8 mouse cellular contexts compared by ENCODE assay signal in genomic region chrX:153695782-153696395, GRCm38 (mm10). TPM values are rescaled to one million over a fixed set of nuclear protein-coding genes. Genes with fewer than 3 reads are reported as not detected.
DNase-seq lines count a peak whose midpoint lies in the region; ATAC-seq and TF ChIP-seq lines count a peak whose summit lies in the region.

Gene Kctd12b (minus strand): TSS chrX:153696391.

- TF ChIP-seq EP300 in stomach, postnatal 0 days (optimal IDR thresholded peaks at IDR 0.05) = no peak

- H3K4me2 ChIP-seq in embryonic facial prominence, embryonic 13.5 days = peak within 1 kb of the TSS; percentile 56
- peak within 1 kb of the TSS; percentile 57 for H3K4me2 ChIP-seq in heart, embryonic 16.5 days (ENCODE audit: low read depth, low read length)
- peak within 1 kb of the TSS; percentile 45 for H3K4me2 ChIP-seq in stomach, postnatal 0 days (replicated peaks; ENCODE audit: low read depth)

- no peak within 1 kb of the TSS for H3K27ac ChIP-seq in left cerebral cortex, adult 2 months
- H3K27ac ChIP-seq in embryonic facial prominence, embryonic 13.5 days = peak within 1 kb of the TSS; percentile 87
- H3K27ac ChIP-seq in heart, embryonic 16.5 days (ENCODE audit: low read length) = peak within 1 kb of the TSS; percentile 74
- peak within 1 kb of the TSS; percentile 70 for H3K27ac ChIP-seq in stomach, postnatal 0 days (replicated peaks)

- no peaks in the 10 kb centered on the region for H3K9me3 ChIP-seq in embryonic facial prominence, embryonic 13.5 days
- H3K9me3 ChIP-seq in heart, embryonic 16.5 days (replicated peaks; ENCODE audit: control insufficient read depth, low read length) = no peaks in the 10 kb centered on the region
- H3K9me3 ChIP-seq in stomach, postnatal 0 days (ENCODE audit: control insufficient read depth, low read length) = no peaks in the 10 kb centered on the region

- no peak for DNase-seq in left cerebral cortex, adult 2 months (ENCODE audit: extremely low spot score in 1 of 2, low spot score in 2 of 2)
- DNase-seq in left cerebral cortex, postnatal 25 days (ENCODE audit: low spot score in 2 of 2) = no peak
- DNase-seq in kidney, postnatal 10 days = peak; percentile 56
- DNase-seq in stomach, postnatal 0 days (ENCODE audit: low spot score) = peak; percentile 14
- DNase-seq in right cerebral cortex, postnatal 4 days = no peak

- peak within 1 kb of the TSS; percentile 67 for H3K9ac ChIP-seq in embryonic facial prominence, embryonic 13.5 days
- H3K9ac ChIP-seq in heart, embryonic 16.5 days (ENCODE audit: low read length) = peak within 1 kb of the TSS; percentile 63
- peak within 1 kb of the TSS; percentile 52 for H3K9ac ChIP-seq in stomach, postnatal 0 days (ENCODE audit: low read length)

- H3K36me3 ChIP-seq in embryonic facial prominence, embryonic 13.5 days = no peaks in the 10 kb centered on the region
- H3K36me3 ChIP-seq in heart, embryonic 16.5 days (ENCODE audit: control insufficient read depth, insufficient read depth) = no peaks in the 10 kb centered on the region
- H3K36me3 ChIP-seq in stomach, postnatal 0 days (ENCODE audit: control insufficient read depth, insufficient read depth, low read length) = no peaks in the 10 kb centered on the region

- H3K27me3 ChIP-seq in embryonic facial prominence, embryonic 13.5 days = no peaks in the 10 kb centered on the region
- no peaks in the 10 kb centered on the region for H3K27me3 ChIP-seq in heart, embryonic 16.5 days (ENCODE audit: control insufficient read depth, insufficient read depth, low read length)
- H3K27me3 ChIP-seq in stomach, postnatal 0 days (ENCODE audit: control insufficient read depth, insufficient read depth, low read length) = no peaks in the 10 kb centered on the region

- 22% methylated on average over 11 of the region's 11 CpGs for WGBS in embryonic facial prominence, embryonic 13.5 days
- 15% methylated on average over 11 of the region's 11 CpGs for WGBS in heart, embryonic 16.5 days
- 15% methylated on average over 11 of the region's 11 CpGs for WGBS in stomach, postnatal 0 days

- no peak for TF ChIP-seq CTCF in left cerebral cortex, adult 2 months (IDR thresholded peaks at IDR 0.05)
- TF ChIP-seq CTCF in stomach, postnatal 0 days (IDR thresholded peaks at IDR 0.05; ENCODE audit: low read depth) = no peak

- intact Hi-C loops in left cerebral cortex, adult 2 months (cut with DNase I) = no loop called here
- intact Hi-C loops in left cerebral cortex, postnatal 25 days (cut with DNase I) = no loop called here

- no peak for ATAC-seq in embryonic facial prominence, embryonic 13.5 days (ENCODE audit: insufficient number of reproducible peaks, insufficient read depth, low FRiP score, low TSS enrichment, low read depth)
- ATAC-seq in heart, embryonic 16.5 days (replicated peaks; ENCODE audit: extremely low read depth, insufficient read depth, low FRiP score) = no peak; the same call in 1 of the 2 replicates
- ATAC-seq in megakaryocyte, adult 5-6 weeks (ENCODE audit: poor library complexity, severe bottlenecking) = peak; percentile 89
- ATAC-seq in stomach, postnatal 0 days (ENCODE audit: low FRiP score, low TSS enrichment) = peak; percentile 54; the same call in 1 of the 2 replicates

- H3K4me3 ChIP-seq in left cerebral cortex, adult 2 months = peak within 1 kb of the TSS; percentile 37
- H3K4me3 ChIP-seq in embryonic facial prominence, embryonic 13.5 days = peak within 1 kb of the TSS; percentile 46
- peak within 1 kb of the TSS; percentile 57 for H3K4me3 ChIP-seq in heart, embryonic 16.5 days (ENCODE audit: low read length)
- H3K4me3 ChIP-seq in stomach, postnatal 0 days (ENCODE audit: low read depth, low read length) = peak within 1 kb of the TSS; percentile 38

- no peaks in the 10 kb centered on the region for H3K4me1 ChIP-seq in embryonic facial prominence, embryonic 13.5 days
- H3K4me1 ChIP-seq in heart, embryonic 16.5 days (ENCODE audit: control insufficient read depth, insufficient read depth, low read length) = no peaks in the 10 kb centered on the region
- H3K4me1 ChIP-seq in stomach, postnatal 0 days (replicated peaks; ENCODE audit: control insufficient read depth, insufficient read depth) = no peaks in the 10 kb centered on the region

RNA-seq across cellular contexts. Expression of gene Kctd12b, which starts in this region (rescaled TPM):
- 1 to 10 TPM; 2.1 to 3.2 TPM for total RNA-seq in left cerebral cortex, adult 2 months (2021)
- total RNA-seq in left cerebral cortex, postnatal 25 days (2021) = 1 to 10 TPM; 2.7 to 3.4 TPM
- 10.4 and 11.6 TPM in 2 replicates for polyA plus RNA-seq in embryonic facial prominence, embryonic 13.5 days (2015; fragmentation: Nextera tagmentation; extraction: Ambion mirVana)
- polyA plus RNA-seq in heart, embryonic 16.5 days (2015; fragmentation: Nextera tagmentation; extraction: Ambion mirVana) = 5.4 and 6.3 TPM in 2 replicates
- 7.8 and 8.4 TPM in 2 replicates for total RNA-seq in megakaryocyte, adult 5-6 weeks (2015)
- 8.8 and 10.2 TPM in 2 replicates for total RNA-seq in megakaryocyte, adult 5-6 weeks (2017)
- 2.5 and 2.6 TPM in 2 replicates for polyA plus RNA-seq in stomach, postnatal 0 days (2015; fragmentation: Nextera tagmentation; extraction: Ambion mirVana)

Comparison
In these comparisons a context has a peak if more than half of its experiments do, and no peak if none do; other contexts are left out.
1. DNase-seq: peak in kidney, postnatal 10 days (single experiment) and stomach, postnatal 0 days (single experiment); none in left cerebral cortex, adult 2 months (0 of 2), left cerebral cortex, postnatal 25 days (0 of 2) and right cerebral cortex, postnatal 4 days (single experiment).
2. ATAC-seq: peak in megakaryocyte, adult 5-6 weeks (single experiment) and stomach, postnatal 0 days (single experiment); none in embryonic facial prominence, embryonic 13.5 days (single experiment) and heart, embryonic 16.5 days (single experiment).
3. Peak in every context shown above with its lines, with median percentiles within 50 percentile points of each other: H3K4me3 ChIP-seq, H3K4me2 ChIP-seq and H3K9ac ChIP-seq.